Mouse (Mus musculus): ENCODE results near the gene Fam217a. TPM values are rescaled to one million over a fixed set of nuclear protein-coding genes. Genes with fewer than 3 reads are reported as not detected.
"Not testable (repeated sequence)": the region's sequence is repeated elsewhere in the genome, so short reads cannot be mapped to it uniquely, and the experiment has no call there.

The Fam217a gene
- total RNA-seq, 1 experiment from 2014 or later, result 0.48 TPM

DNA sequence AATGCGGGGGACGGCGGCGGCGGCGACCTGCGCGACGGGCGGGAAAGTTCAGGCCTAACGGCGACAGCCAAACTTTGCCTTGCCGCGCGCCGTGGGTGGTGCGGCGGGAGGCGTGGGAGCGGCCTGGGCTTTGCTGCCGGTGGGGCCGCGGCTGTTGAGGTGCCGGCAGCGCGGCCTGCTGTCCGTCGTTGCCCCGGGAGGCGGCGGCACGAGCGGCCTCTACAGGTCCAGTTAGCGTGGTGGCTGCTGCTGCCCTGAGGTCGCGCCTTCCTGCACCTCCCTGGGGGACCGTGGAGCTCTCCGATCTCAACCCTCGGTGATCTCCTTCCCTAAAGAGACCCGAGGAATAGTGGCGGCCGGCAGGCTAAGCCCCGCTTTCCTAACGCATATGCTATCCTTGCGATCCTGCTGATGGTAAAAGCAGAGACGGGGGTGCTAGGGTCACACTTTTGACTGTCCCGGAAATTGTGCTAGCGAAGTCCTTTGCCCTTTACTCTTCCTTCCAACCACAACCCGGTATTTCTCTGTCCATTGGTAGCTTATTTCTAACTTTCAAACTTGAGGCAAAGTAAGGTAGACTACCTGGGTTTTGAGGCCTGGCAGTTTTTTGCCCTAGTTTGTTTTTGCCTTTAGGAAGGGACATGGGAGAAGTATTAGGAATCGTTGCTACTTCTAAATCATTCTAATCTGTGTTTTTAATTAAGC is 48.2 kb downstream of the Fam217a start:
- peak; percentile 27; the same call in 1 of the 2 replicates for ATAC-seq (replicated peaks; ENCODE audit: insufficient number of reproducible peaks, low FRiP score, low TSS enrichment, poor library complexity, severe bottlenecking)

DNA sequence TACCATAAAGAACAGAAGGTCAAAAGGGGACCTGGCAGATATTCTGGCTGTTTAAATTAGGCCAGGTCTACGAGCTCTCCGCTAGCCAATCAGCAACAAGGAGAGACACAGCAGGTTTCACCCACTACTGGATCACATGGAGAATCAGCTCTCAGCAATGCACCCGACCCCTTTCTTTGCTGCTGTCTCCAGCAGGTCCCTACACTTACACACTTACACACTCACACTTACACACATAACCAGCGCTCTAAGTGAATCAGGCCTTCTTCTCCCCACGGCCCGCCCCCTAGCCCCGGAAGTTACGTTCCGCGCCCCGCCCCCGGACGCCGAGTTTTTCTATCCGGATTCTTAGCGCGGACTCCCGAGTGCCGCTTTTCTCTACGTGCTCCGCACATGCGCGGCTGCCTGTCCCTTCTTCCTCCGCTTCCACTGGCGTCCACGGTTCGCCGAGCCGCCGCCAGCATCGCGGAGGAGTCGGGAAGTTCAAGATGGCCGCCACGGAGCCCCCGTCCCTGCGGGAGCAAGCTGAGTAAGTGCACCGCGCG is 48.9 kb downstream of the Fam217a start, which contains the start of gene Prpf4b:
Gene Prpf4b, plus strand, starts transcription at position 137 of the 545 bp plus-strand sequence.
- ATAC-seq (replicated peaks; ENCODE audit: insufficient number of reproducible peaks, low FRiP score, low TSS enrichment, poor library complexity, severe bottlenecking), result peak; percentile 58

DNA sequence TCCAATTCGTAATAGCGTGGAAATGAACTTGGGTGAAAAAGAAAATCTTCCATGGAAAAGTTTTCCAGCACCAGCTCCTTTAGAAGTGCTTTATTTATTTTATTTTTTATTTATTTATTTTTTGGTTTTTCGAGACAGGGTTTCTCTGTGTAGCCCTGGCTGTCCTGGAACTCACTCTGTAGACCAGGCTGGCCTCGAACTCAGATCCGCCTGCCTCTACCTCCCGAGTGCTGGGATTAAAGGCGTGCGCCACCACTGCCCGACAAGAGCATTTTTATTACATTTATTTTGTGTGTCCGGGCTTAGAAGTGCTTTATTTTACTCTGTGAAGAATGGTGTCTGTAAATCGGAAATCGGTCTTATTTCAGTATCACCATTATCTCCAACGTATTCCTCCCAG is 49.4 kb downstream of the Fam217a start:
- not testable (repeated sequence) for ATAC-seq (replicated peaks; ENCODE audit: insufficient number of reproducible peaks, low FRiP score, low TSS enrichment, poor library complexity, severe bottlenecking)

DNA sequence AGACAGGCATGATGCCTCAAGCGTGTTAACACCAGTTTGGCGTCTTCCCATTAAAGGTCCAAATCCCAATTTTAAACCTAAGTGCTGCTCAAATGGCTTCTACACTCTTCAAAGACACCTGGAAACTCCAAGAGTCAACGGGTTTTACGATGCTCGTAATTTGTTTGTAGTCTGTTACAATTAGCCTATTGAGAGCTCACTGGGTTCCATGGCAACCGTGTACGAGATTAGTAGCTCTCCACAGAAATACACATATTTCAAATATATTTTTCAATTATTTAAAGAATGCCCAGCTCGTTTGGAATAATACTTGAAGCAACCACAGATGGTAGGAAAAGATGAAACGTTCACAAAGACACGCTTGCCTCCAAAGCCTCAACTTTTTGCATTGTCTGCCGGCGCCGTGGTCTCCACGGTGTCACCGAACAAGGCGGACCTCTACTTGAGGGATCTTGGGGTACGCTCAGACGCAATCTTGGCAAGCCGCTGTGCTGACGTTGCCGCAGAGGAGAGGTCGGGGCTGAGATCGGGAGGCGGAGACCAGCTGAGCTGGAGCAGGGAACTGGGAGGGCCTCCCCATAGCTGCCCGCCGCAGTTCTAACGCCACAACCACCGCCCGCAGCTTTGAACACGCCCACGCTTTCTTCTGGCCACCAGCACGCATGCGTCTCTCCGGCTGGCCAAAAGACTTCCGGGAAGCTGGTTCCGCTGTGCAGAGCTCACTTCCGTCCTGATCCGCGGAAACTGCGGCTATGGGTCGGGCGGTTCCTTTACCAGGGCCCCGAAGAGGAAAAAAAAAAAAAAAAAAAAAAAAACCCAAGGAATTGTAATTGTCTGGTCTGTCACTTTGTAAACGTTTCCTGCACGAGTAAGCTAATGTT is 50.1 kb downstream of the Fam217a start:
- peak; percentile 92 for ATAC-seq (replicated peaks; ENCODE audit: insufficient number of reproducible peaks, low FRiP score, low TSS enrichment, poor library complexity, severe bottlenecking)

DNA sequence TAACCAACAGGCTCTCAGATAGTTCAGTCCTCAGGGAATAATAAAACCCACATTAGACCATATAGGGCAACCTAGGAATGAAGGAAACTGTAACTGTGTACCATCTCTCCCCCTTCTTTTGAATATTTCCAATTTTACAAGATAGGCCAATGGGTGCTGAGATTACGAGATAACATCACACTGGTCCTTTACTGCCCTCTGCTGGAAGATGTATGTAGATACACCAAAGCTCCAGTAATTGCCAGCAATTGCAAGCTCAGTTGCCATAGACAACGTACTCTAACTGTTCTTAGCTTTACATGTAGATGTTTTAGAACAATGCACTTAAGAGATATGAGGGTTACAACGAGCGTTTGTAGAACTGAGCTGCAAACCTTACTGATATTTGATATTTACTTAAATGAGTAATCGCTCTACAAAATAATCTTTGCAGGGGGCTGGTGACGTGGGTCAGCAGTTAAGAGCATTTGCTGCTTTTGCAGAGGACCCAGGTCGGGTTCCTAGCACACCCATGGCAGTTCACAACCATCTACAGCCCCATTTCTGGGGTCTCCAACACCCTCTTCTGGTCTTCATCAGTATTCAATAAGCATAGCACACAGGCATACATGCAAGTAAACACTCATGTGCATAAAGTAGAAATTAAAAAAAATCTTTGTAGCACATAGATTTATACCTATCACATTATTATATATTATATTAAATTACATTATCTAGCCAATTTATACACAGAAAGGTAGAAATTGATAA is 59.5 kb downstream of the Fam217a start:
- ATAC-seq (replicated peaks; ENCODE audit: insufficient number of reproducible peaks, low FRiP score, low TSS enrichment, poor library complexity, severe bottlenecking), result peak; percentile 90

DNA sequence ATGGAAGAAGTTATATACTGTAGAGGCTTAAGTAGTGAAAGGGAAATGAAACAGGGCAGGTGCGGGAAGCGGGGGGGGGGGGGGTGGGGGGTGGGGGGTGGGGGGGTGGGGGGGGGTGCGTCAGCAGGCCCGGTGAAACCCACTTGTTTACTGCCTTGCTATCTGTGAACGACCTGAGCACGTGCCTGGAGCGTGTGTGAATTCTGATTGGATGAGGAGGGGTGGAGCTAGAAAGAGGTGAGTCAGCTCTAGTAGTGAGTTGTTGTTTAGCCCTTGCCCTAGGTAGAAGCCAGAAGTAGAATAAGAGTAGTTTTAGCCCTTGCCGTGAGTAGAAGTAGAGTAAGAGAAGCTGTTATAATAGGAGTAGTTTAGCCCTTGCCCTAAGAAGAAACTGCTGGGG is 62.9 kb downstream of the Fam217a start:
- not testable (repeated sequence) for ATAC-seq (replicated peaks; ENCODE audit: insufficient number of reproducible peaks, low FRiP score, low TSS enrichment, poor library complexity, severe bottlenecking)

Other genes with a start within 250 kb of the Fam217a start
- gene Fam50b, start 189.5 kb downstream of the Fam217a start, total RNA-seq (2017), result not detected in 3 replicates
- 177 to 290 TPM (median 189 TPM) in 3 replicates for gene Prpf4b, start 49.0 kb downstream of the Fam217a start, total RNA-seq (2017)
- not detected in 3 replicates for gene 4933417A18Rik, start 99 bp upstream of the Fam217a start, total RNA-seq (2017)
- gene Eci3, start 39.5 kb upstream of the Fam217a start, total RNA-seq (2017), result 1.4 TPM in 1 of 3 replicates, not detected in the others
- 17.7 to 32.0 TPM (median 26.4 TPM) in 3 replicates for gene Eci2, start 102.8 kb upstream of the Fam217a start, total RNA-seq (2017)